In the genomic region with DNA sequence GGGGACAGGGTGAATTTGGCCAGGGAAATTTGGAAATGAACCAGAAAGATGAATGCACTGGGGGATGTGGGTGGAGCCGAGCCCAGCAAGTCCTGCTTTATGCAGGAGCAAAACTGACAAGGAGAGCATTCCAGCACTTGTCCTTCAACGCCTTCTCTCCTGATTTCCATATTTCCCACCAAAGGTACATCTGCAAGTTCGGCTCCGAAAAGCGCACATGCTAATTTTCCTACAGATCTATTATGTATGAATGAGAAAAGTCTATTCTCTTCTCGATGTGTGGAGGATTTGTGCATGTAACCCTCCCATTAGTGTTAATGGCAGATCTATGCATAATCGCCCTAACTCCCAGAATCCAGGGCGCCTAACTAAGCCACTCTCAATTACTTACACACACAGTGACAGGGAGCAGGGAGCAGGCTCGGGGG, we compare ENCODE assay signal across 19 mouse cellular contexts.
DNase-seq lines count a peak whose midpoint lies in the region; ATAC-seq and TF ChIP-seq lines count a peak whose summit lies in the region.
"Had no signal": no experiment of that assay in that cellular context is flagged by ENCODE, and none has a peak within 500 bp of the region (broad histone marks: within the 10 kb centered on the region; RNA-seq: fewer than 3 reads in every experiment).

No protein-coding gene starts in this region.

- no peak overlapping the region for H3K4me2 ChIP-seq in forebrain, embryonic 15.5 days (replicated peaks)
- no peak overlapping the region for H3K4me2 ChIP-seq in midbrain, embryonic 14.5 days (ENCODE audit: low read length)
- no peak overlapping the region for H3K4me2 ChIP-seq in midbrain, postnatal 0 days (ENCODE audit: low read depth, low read length, poor library complexity, severe bottlenecking)
- H3K4me2 ChIP-seq: embryonic facial prominence, embryonic 13.5 days; heart, embryonic 11.5 days; heart, embryonic 15.5 days; hindbrain, embryonic 15.5 days had no signal

- no peak overlapping the region for H3K27ac ChIP-seq in forebrain, embryonic 15.5 days (replicated peaks)
- no peak overlapping the region for H3K27ac ChIP-seq in forebrain, embryonic 10.5 days
- no peak overlapping the region for H3K27ac ChIP-seq in midbrain, embryonic 14.5 days (replicated peaks; ENCODE audit: low read depth, low read length)
- no peak overlapping the region for H3K27ac ChIP-seq in midbrain, postnatal 0 days (ENCODE audit: low read depth, low read length)
- no peak overlapping the region for H3K27ac ChIP-seq in kidney, adult 2 months (ENCODE audit: insufficient read depth, low read depth, low read length)
- H3K27ac ChIP-seq: embryonic facial prominence, embryonic 13.5 days; heart, adult 2 months; heart, embryonic 15.5 days; hindbrain, embryonic 10.5 days; hindbrain, embryonic 15.5 days had no signal

- H3K4me3 ChIP-seq in forebrain, embryonic 15.5 days: no peak overlapping the region
- no peak overlapping the region for H3K4me3 ChIP-seq in forebrain, embryonic 10.5 days
- H3K4me3 ChIP-seq in midbrain, embryonic 14.5 days (replicated peaks; ENCODE audit: low read depth, low read length): no peak overlapping the region
- H3K4me3 ChIP-seq in midbrain, postnatal 0 days (ENCODE audit: low read depth, low read length): no peak overlapping the region
- H3K4me3 ChIP-seq in kidney, adult 2 months (ENCODE audit: insufficient read depth, low read depth, low read length): no peak overlapping the region
- H3K4me3 ChIP-seq: embryonic facial prominence, embryonic 13.5 days; heart, adult 2 months; heart, embryonic 15.5 days; hindbrain, embryonic 10.5 days; hindbrain, embryonic 15.5 days had no signal

- no peaks in the 10 kb centered on the region for H3K27me3 ChIP-seq in forebrain, embryonic 15.5 days
- H3K27me3 ChIP-seq in forebrain, embryonic 10.5 days (ENCODE audit: poor library complexity, severe bottlenecking): no peaks in the 10 kb centered on the region
- no peaks in the 10 kb centered on the region for H3K27me3 ChIP-seq in midbrain, embryonic 14.5 days (ENCODE audit: control insufficient read depth, insufficient read depth, low read length)
- no peaks in the 10 kb centered on the region for H3K27me3 ChIP-seq in midbrain, postnatal 0 days (ENCODE audit: insufficient read depth, low read length)
- no peaks in the 10 kb centered on the region for H3K27me3 ChIP-seq in kidney, adult 2 months (replicated peaks; ENCODE audit: control insufficient read depth, insufficient read depth, low read length)
- H3K27me3 ChIP-seq: embryonic facial prominence, embryonic 13.5 days; heart, embryonic 15.5 days; hindbrain, embryonic 15.5 days had no signal

- no peaks in the 10 kb centered on the region for H3K36me3 ChIP-seq in forebrain, embryonic 15.5 days
- H3K36me3 ChIP-seq in forebrain, embryonic 10.5 days (replicated peaks): no peaks in the 10 kb centered on the region
- H3K36me3 ChIP-seq in midbrain, embryonic 14.5 days (ENCODE audit: control insufficient read depth, insufficient read depth, low read length): no peaks in the 10 kb centered on the region
- H3K36me3 ChIP-seq in midbrain, postnatal 0 days (ENCODE audit: insufficient read depth, low read length): no peaks in the 10 kb centered on the region
- H3K36me3 ChIP-seq in kidney, adult 2 months (ENCODE audit: control insufficient read depth, insufficient read depth, low read length): no peaks in the 10 kb centered on the region
- H3K36me3 ChIP-seq: embryonic facial prominence, embryonic 13.5 days; heart, embryonic 15.5 days; hindbrain, embryonic 10.5 days; hindbrain, embryonic 15.5 days had no signal

- no peak for TF ChIP-seq CTCF in midbrain, postnatal 0 days (IDR thresholded peaks at IDR 0.05)
- no peak for TF ChIP-seq CTCF in kidney, adult 2 months (conservative IDR thresholded peaks at IDR 0.05; ENCODE audit: insufficient read depth, insufficient read length, low read depth, low read length)

- H3K9me3 ChIP-seq in forebrain, embryonic 15.5 days: no peaks in the 10 kb centered on the region
- H3K9me3 ChIP-seq in forebrain, embryonic 10.5 days: peaks cover 12% of the 10 kb centered on the region
- peaks cover 7% of the 10 kb centered on the region; the same call in 1 of the 2 replicates for H3K9me3 ChIP-seq in midbrain, embryonic 14.5 days (ENCODE audit: control insufficient read depth, low read length)
- peaks cover 8% of the 10 kb centered on the region; the same call in 1 of the 2 replicates for H3K9me3 ChIP-seq in midbrain, postnatal 0 days (ENCODE audit: low read length)
- H3K9me3 ChIP-seq: heart, embryonic 15.5 days; hindbrain, embryonic 15.5 days had no signal

- no peak overlapping the region for H3K9ac ChIP-seq in forebrain, embryonic 15.5 days (replicated peaks)
- no peak overlapping the region for H3K9ac ChIP-seq in midbrain, embryonic 14.5 days (replicated peaks; ENCODE audit: low read length)
- no peak overlapping the region for H3K9ac ChIP-seq in midbrain, postnatal 0 days (replicated peaks; ENCODE audit: low read length, poor library complexity, severe bottlenecking)
- H3K9ac ChIP-seq: embryonic facial prominence, embryonic 13.5 days; heart, embryonic 15.5 days; hindbrain, embryonic 15.5 days had no signal

- 0 out of 2 replicates have a peak, but pooled peaks have one; percentile 46 for ATAC-seq in forebrain, embryonic 15.5 days (replicated peaks)
- no peak; the same call in 1 of the 2 replicates for ATAC-seq in midbrain, embryonic 14.5 days (ENCODE audit: low FRiP score, low TSS enrichment)
- no peak for ATAC-seq in midbrain, postnatal 0 days (ENCODE audit: low FRiP score)
- ATAC-seq: intestine, embryonic 16.5 days had no signal

- no peak for TF ChIP-seq POLR2A in kidney, adult 2 months (IDR thresholded peaks at IDR 0.05; ENCODE audit: low read depth, low read length)

- DNase-seq in forebrain, embryonic 10.5 days (ENCODE audit: extremely low spot score, low spot score): no peak
- DNase-seq in midbrain, embryonic 14.5 days: peak; percentile 32
- DNase-seq in midbrain, postnatal 0 days (ENCODE audit: low spot score): no peak
- DNase-seq in R1 (ENCODE audit: low read depth, low spot score): peak; percentile 54
- DNase-seq in kidney, adult 2 months: no peak
- DNase-seq: adrenal gland, postnatal 10 days; cerebellum, adult 11-12 months; cerebellum, adult 9-10 months; cerebellum, postnatal 25 days; gastrocnemius, postnatal 10 days; heart, adult 2 months; heart, postnatal 14 days had no signal

- 18% methylated on average over 9 of the region's 9 CpGs for WGBS in forebrain, embryonic 15.5 days
- 88% methylated on average over 9 of the region's 9 CpGs for WGBS in forebrain, embryonic 10.5 days
- 48% methylated on average over 9 of the region's 9 CpGs for WGBS in midbrain, embryonic 14.5 days
- 39% methylated on average over 9 of the region's 9 CpGs for WGBS in midbrain, postnatal 0 days
- 81% methylated on average over 9 of the region's 9 CpGs for WGBS in kidney, adult 2 months

- H3K4me1 ChIP-seq in forebrain, embryonic 15.5 days: peaks cover 11% of the 10 kb centered on the region
- H3K4me1 ChIP-seq in forebrain, embryonic 10.5 days: 0 out of 2 replicates have a peak, but pooled peaks cover 9% of the 10 kb centered on the region
- no peaks in the 10 kb centered on the region for H3K4me1 ChIP-seq in midbrain, embryonic 14.5 days (ENCODE audit: control insufficient read depth, insufficient read depth, low read length)
- H3K4me1 ChIP-seq in midbrain, postnatal 0 days (ENCODE audit: insufficient read depth, low read length): no peaks in the 10 kb centered on the region
- H3K4me1 ChIP-seq in kidney, adult 2 months (ENCODE audit: control insufficient read depth, insufficient read depth, low read length): no peaks in the 10 kb centered on the region
- H3K4me1 ChIP-seq: embryonic facial prominence, embryonic 13.5 days; heart, embryonic 15.5 days; hindbrain, embryonic 10.5 days; hindbrain, embryonic 15.5 days had no signal

Comparison
In these comparisons a context has a peak if more than half of its experiments do, and no peak if none do; other contexts are left out.
1. DNase-seq: peak in midbrain, embryonic 14.5 days (single experiment) and R1 (single experiment); none in forebrain, embryonic 10.5 days (single experiment), midbrain, postnatal 0 days (single experiment) and kidney, adult 2 months (single experiment).